ENCODE assay signal across 23 mouse cellular contexts in the genomic region with DNA sequence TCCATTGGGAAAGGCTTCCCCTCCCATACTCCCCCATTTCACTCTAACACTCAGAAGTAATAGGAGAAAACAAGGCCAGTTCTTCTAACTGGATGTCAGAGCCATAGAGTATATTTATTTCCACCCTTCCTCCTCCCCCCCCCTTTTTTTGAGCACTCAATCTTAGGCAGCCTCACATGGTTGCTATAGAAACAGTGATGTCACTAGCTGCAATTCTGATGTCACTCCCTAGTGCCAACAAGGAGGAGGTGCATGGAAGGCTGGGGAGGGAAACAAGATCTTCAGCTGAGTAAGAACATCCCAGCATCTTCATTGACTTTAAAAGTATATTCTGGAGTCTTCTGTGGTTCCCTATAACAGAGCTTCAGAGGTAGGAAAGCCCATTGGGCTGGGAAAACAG. TPM values are rescaled to one million over a fixed set of nuclear protein-coding genes. Genes with fewer than 3 reads are reported as not detected.
A peak's percentile ranks its signal among the peaks of the same experiment; 100 is the strongest.
DNase-seq lines count a peak whose midpoint lies in the region; ATAC-seq lines count a peak whose summit lies in the region.
"Had no signal": no experiment of that assay in that cellular context is flagged by ENCODE, and none has a peak within 500 bp of the region (broad histone marks: within the 10 kb centered on the region; RNA-seq: fewer than 3 reads in every experiment).

A gene (plus strand): TSS at position 218 of the 400 bp plus-strand sequence.

- no peak within 1 kb of the TSS for H3K27ac ChIP-seq in forebrain, embryonic 14.5 days (ENCODE audit: low read depth, low read length)
- H3K27ac ChIP-seq in forebrain, embryonic 13.5 days: no peak within 1 kb of the TSS
- H3K27ac ChIP-seq: embryonic facial prominence, embryonic 12.5 days; forebrain, embryonic 15.5 days; limb, embryonic 10.5 days had no signal

- H3K36me3 ChIP-seq in forebrain, embryonic 14.5 days (ENCODE audit: control insufficient read depth, insufficient read depth, low read length): no peaks in the 10 kb centered on the region
- no peaks in the 10 kb centered on the region for H3K36me3 ChIP-seq in forebrain, embryonic 13.5 days (ENCODE audit: poor library complexity, severe bottlenecking)
- H3K36me3 ChIP-seq: embryonic facial prominence, embryonic 12.5 days; forebrain, embryonic 15.5 days; limb, embryonic 10.5 days had no signal

- H3K4me2 ChIP-seq in forebrain, embryonic 14.5 days (ENCODE audit: low read length): no peak within 1 kb of the TSS
- H3K4me2 ChIP-seq in forebrain, embryonic 13.5 days: no peak within 1 kb of the TSS
- H3K4me2 ChIP-seq: embryonic facial prominence, embryonic 12.5 days; forebrain, embryonic 15.5 days had no signal

- no peak within 1 kb of the TSS for H3K4me3 ChIP-seq in forebrain, embryonic 14.5 days (ENCODE audit: low read depth, low read length)
- no peak within 1 kb of the TSS for H3K4me3 ChIP-seq in forebrain, embryonic 13.5 days
- H3K4me3 ChIP-seq: embryonic facial prominence, embryonic 12.5 days; erythroblast, embryonic 14.5 days; forebrain, embryonic 15.5 days; limb, embryonic 10.5 days had no signal

- no peaks in the 10 kb centered on the region for H3K9me3 ChIP-seq in forebrain, embryonic 14.5 days (replicated peaks; ENCODE audit: control insufficient read depth, low read length)
- H3K9me3 ChIP-seq in forebrain, embryonic 13.5 days (replicated peaks): no peaks in the 10 kb centered on the region
- H3K9me3 ChIP-seq: embryonic facial prominence, embryonic 12.5 days; forebrain, embryonic 15.5 days; limb, embryonic 10.5 days had no signal

- H3K9ac ChIP-seq in forebrain, embryonic 14.5 days (ENCODE audit: low read length): no peak within 1 kb of the TSS
- no peak within 1 kb of the TSS for H3K9ac ChIP-seq in forebrain, embryonic 13.5 days
- H3K9ac ChIP-seq: embryonic facial prominence, embryonic 12.5 days; forebrain, embryonic 15.5 days had no signal

- DNase-seq in forebrain, embryonic 14.5 days (ENCODE audit: low spot score): peak; percentile 20
- peak; percentile 11 for DNase-seq in 416B (ENCODE audit: low read depth)
- peak; percentile 32 for DNase-seq in NIH3T3 (ENCODE audit: low read depth)
- peak; percentile 59 for DNase-seq in induced T-regulatory cell, adult 2 months (ENCODE audit: low read depth)
- DNase-seq in cerebellum, adult 11-12 months: no peak
- DNase-seq in kidney, postnatal 36 days: no peak
- DNase-seq: adrenal gland, adult 8-10 months; cerebellum, adult 2 months; cerebellum, postnatal 36 days; kidney, adult 9 months; lung, adult 18-20 months; lung, postnatal 4 days; thymus, postnatal 4 days had no signal

- ATAC-seq in forebrain, embryonic 14.5 days: no peak
- no peak for ATAC-seq in forebrain, embryonic 13.5 days
- ATAC-seq: forebrain, embryonic 15.5 days; inflammation-experienced regulatory T-cells, adult 6 months had no signal

- H3K27me3 ChIP-seq in forebrain, embryonic 14.5 days (replicated peaks; ENCODE audit: control insufficient read depth, insufficient read depth, low read length): 0 out of 2 replicates have a peak, but pooled peaks cover 7% of the 10 kb centered on the region
- peaks cover 12% of the 10 kb centered on the region; the same call in 1 of the 2 replicates for H3K27me3 ChIP-seq in forebrain, embryonic 13.5 days
- H3K27me3 ChIP-seq: embryonic facial prominence, embryonic 12.5 days; forebrain, embryonic 15.5 days had no signal

- peaks cover 12% of the 10 kb centered on the region; the same call in 1 of the 2 replicates for H3K4me1 ChIP-seq in forebrain, embryonic 14.5 days (ENCODE audit: control insufficient read depth, insufficient read depth, low read length)
- H3K4me1 ChIP-seq in forebrain, embryonic 13.5 days: peaks cover 10% of the 10 kb centered on the region

RNA-seq across cellular contexts. Expression of the gene that starts here (rescaled TPM):
- 0.07 and 0.09 TPM in 2 replicates for polyA plus RNA-seq in forebrain, embryonic 14.5 days (2014; fragmentation: Nextera tagmentation; extraction: Ambion mirVana)
- 0.05 TPM in 1 of 2 replicates, not detected in the other for polyA plus RNA-seq in forebrain, embryonic 13.5 days (2015; fragmentation: Nextera tagmentation; extraction: Ambion mirVana)
- polyA plus RNA-seq: erythroblast, embryonic 14.5 days; heart, postnatal 0 days; inflammation-experienced regulatory T-cells, adult 6 months; limb, embryonic 10.5 days; liver, adult 2 months; neural tube, embryonic 11.5 days; small intestine, adult 2 months had no signal

Comparison
In these comparisons a context has a peak if more than half of its experiments do, and no peak if none do; other contexts are left out.
1. Peak in DNase-seq in forebrain, embryonic 14.5 days; RNA of the gene not detected or under 1 TPM.
2. DNase-seq: peak in 416B (single experiment), NIH3T3 (single experiment) and induced T-regulatory cell, adult 2 months (single experiment); none in cerebellum, adult 11-12 months (single experiment) and kidney, postnatal 36 days (0 of 2).